ENCODE assay signal across 21 mouse cellular contexts in genomic region chr3:65648913-65649312, GRCm38 (mm10). TPM values are rescaled to one million over a fixed set of nuclear protein-coding genes. Genes with fewer than 3 reads are reported as not detected.
DNase-seq lines count a peak whose midpoint lies in the region; ATAC-seq lines count a peak whose summit lies in the region.
"Had no signal": no experiment of that assay in that cellular context is flagged by ENCODE, and none has a peak within 500 bp of the region (broad histone marks: within the 10 kb centered on the region; RNA-seq: fewer than 3 reads in every experiment).

No protein-coding gene starts in this region.

- no peak overlapping the region for H3K9ac ChIP-seq in hindbrain, embryonic 15.5 days
- H3K9ac ChIP-seq in hindbrain, embryonic 13.5 days, result no peak overlapping the region
- H3K9ac ChIP-seq in neural tube, embryonic 11.5 days (ENCODE audit: low read length), result no peak overlapping the region
- H3K9ac ChIP-seq in intestine, embryonic 15.5 days, result no peak overlapping the region
- H3K9ac ChIP-seq: heart, embryonic 15.5 days; limb, embryonic 12.5 days; liver, embryonic 12.5 days; neural tube, embryonic 13.5 days had no signal

- peak; percentile 61; the same call in 1 of the 2 replicates for ATAC-seq in hindbrain, embryonic 15.5 days (ENCODE audit: low FRiP score, low read depth)
- no peak; the same call in 1 of the 2 replicates for ATAC-seq in hindbrain, embryonic 13.5 days (ENCODE audit: low FRiP score)
- peak; percentile 31; the same call in 1 of the 2 replicates for ATAC-seq in neural tube, embryonic 11.5 days (ENCODE audit: insufficient read depth, low FRiP score, low TSS enrichment)
- ATAC-seq in intestine, embryonic 15.5 days, result peak; percentile 72
- ATAC-seq: forebrain, embryonic 16.5 days; liver, embryonic 12.5 days; Patski had no signal

- 53% methylated on average over 1 of the region's 1 CpGs for WGBS in hindbrain, embryonic 15.5 days
- 24% methylated on average over 1 of the region's 1 CpGs for WGBS in hindbrain, embryonic 13.5 days
- 58% methylated on average over 1 of the region's 1 CpGs for WGBS in neural tube, embryonic 11.5 days
- WGBS in intestine, embryonic 15.5 days, result 33% methylated on average over 1 of the region's 1 CpGs

- H3K27ac ChIP-seq in hindbrain, embryonic 15.5 days (replicated peaks), result no peak overlapping the region
- no peak overlapping the region for H3K27ac ChIP-seq in hindbrain, embryonic 13.5 days
- no peak overlapping the region for H3K27ac ChIP-seq in neural tube, embryonic 11.5 days (ENCODE audit: low read depth, low read length)
- H3K27ac ChIP-seq in intestine, embryonic 15.5 days, result no peak overlapping the region
- H3K27ac ChIP-seq: heart, embryonic 15.5 days; limb, embryonic 12.5 days; liver, embryonic 12.5 days; neural tube, embryonic 13.5 days had no signal

- H3K36me3 ChIP-seq in hindbrain, embryonic 15.5 days, result no peaks in the 10 kb centered on the region
- no peaks in the 10 kb centered on the region for H3K36me3 ChIP-seq in hindbrain, embryonic 13.5 days
- H3K36me3 ChIP-seq in neural tube, embryonic 11.5 days (ENCODE audit: control insufficient read depth, insufficient read depth, low read length), result no peaks in the 10 kb centered on the region
- no peaks in the 10 kb centered on the region for H3K36me3 ChIP-seq in intestine, embryonic 15.5 days
- H3K36me3 ChIP-seq: heart, embryonic 15.5 days; limb, embryonic 12.5 days; liver, embryonic 12.5 days; neural tube, embryonic 13.5 days had no signal

- no peaks in the 10 kb centered on the region for H3K9me3 ChIP-seq in hindbrain, embryonic 15.5 days
- H3K9me3 ChIP-seq in hindbrain, embryonic 13.5 days, result no peaks in the 10 kb centered on the region
- H3K9me3 ChIP-seq in neural tube, embryonic 11.5 days (ENCODE audit: control insufficient read depth, low read length), result no peaks in the 10 kb centered on the region
- H3K9me3 ChIP-seq in intestine, embryonic 15.5 days, result no peaks in the 10 kb centered on the region
- H3K9me3 ChIP-seq: heart, embryonic 15.5 days; limb, embryonic 12.5 days; liver, embryonic 12.5 days; neural tube, embryonic 13.5 days had no signal

- no peak overlapping the region for H3K4me3 ChIP-seq in hindbrain, embryonic 15.5 days
- no peak overlapping the region for H3K4me3 ChIP-seq in hindbrain, embryonic 13.5 days
- H3K4me3 ChIP-seq in neural tube, embryonic 11.5 days (ENCODE audit: low read depth, low read length), result no peak overlapping the region
- no peak overlapping the region for H3K4me3 ChIP-seq in intestine, embryonic 15.5 days (replicated peaks)
- H3K4me3 ChIP-seq: heart, embryonic 15.5 days; limb, embryonic 12.5 days; liver, embryonic 12.5 days; neural tube, embryonic 13.5 days had no signal

- no peaks in the 10 kb centered on the region for H3K4me1 ChIP-seq in hindbrain, embryonic 15.5 days (replicated peaks)
- H3K4me1 ChIP-seq in hindbrain, embryonic 13.5 days (replicated peaks), result no peaks in the 10 kb centered on the region
- H3K4me1 ChIP-seq in neural tube, embryonic 11.5 days (ENCODE audit: control insufficient read depth, insufficient read depth, low read length), result no peaks in the 10 kb centered on the region
- H3K4me1 ChIP-seq in intestine, embryonic 15.5 days (replicated peaks), result 0 out of 2 replicates have a peak, but pooled peaks cover 6% of the 10 kb centered on the region
- H3K4me1 ChIP-seq: heart, embryonic 15.5 days; liver, embryonic 12.5 days; neural tube, embryonic 13.5 days had no signal

- H3K4me2 ChIP-seq in hindbrain, embryonic 15.5 days, result no peak overlapping the region
- no peak overlapping the region for H3K4me2 ChIP-seq in hindbrain, embryonic 13.5 days
- H3K4me2 ChIP-seq in neural tube, embryonic 11.5 days (ENCODE audit: low read depth), result no peak overlapping the region
- no peak overlapping the region for H3K4me2 ChIP-seq in intestine, embryonic 15.5 days (replicated peaks)
- H3K4me2 ChIP-seq: heart, embryonic 15.5 days; limb, embryonic 12.5 days; liver, embryonic 12.5 days; neural tube, embryonic 13.5 days had no signal

- H3K27me3 ChIP-seq in hindbrain, embryonic 15.5 days, result no peaks in the 10 kb centered on the region
- no peaks in the 10 kb centered on the region for H3K27me3 ChIP-seq in hindbrain, embryonic 13.5 days
- no peaks in the 10 kb centered on the region for H3K27me3 ChIP-seq in neural tube, embryonic 11.5 days (ENCODE audit: control insufficient read depth, insufficient read depth, low read length)
- no peaks in the 10 kb centered on the region for H3K27me3 ChIP-seq in intestine, embryonic 15.5 days (replicated peaks)
- H3K27me3 ChIP-seq: heart, embryonic 15.5 days; liver, embryonic 12.5 days; neural tube, embryonic 13.5 days; Patski had no signal

- DNase-seq in neural tube, embryonic 11.5 days (ENCODE audit: low spot score), result no peak
- no peak for DNase-seq in neural tube, embryonic 10.5 days (ENCODE audit: extremely low spot score, low spot score)
- no peak for DNase-seq in T-cell, adult 2 months (ENCODE audit: low spot score)
- no peak for DNase-seq in left cerebral cortex, adult 18-20 months (ENCODE audit: low spot score in 2 of 2)
- DNase-seq: adrenal gland, postnatal 25 days; cerebellum, adult 18-20 months; cerebellum, postnatal 25 days; embryo, embryonic 11 days; gastrocnemius, postnatal 36 days; heart, postnatal 4 days; lung, adult 2 months; lung, postnatal 4 days had no signal

RNA-seq across cellular contexts. Expression of gene Lekr1, which starts 17.1 kb away (rescaled TPM):
- 6.5 and 8.8 TPM in 2 replicates for polyA plus RNA-seq in hindbrain, embryonic 15.5 days (2015; fragmentation: Nextera tagmentation; extraction: Ambion mirVana)
- 6.7 and 8.6 TPM in 2 replicates for polyA plus RNA-seq in hindbrain, embryonic 13.5 days (2015; fragmentation: Nextera tagmentation; extraction: Ambion mirVana)
- polyA plus RNA-seq in neural tube, embryonic 11.5 days (2014; fragmentation: Nextera tagmentation; extraction: Ambion mirVana), result 6.2 and 6.9 TPM in 2 replicates
- polyA plus RNA-seq in intestine, embryonic 15.5 days (2015; fragmentation: Nextera tagmentation; extraction: Ambion mirVana), result 6.5 and 7.5 TPM in 2 replicates
- total RNA-seq in left cerebral cortex, adult 18-20 months (2021), result 1 to 10 TPM; 6.9 to 7.3 TPM
